Mouse (Mus musculus) layer of hippocampus, adult 9-10 months (tissue): Measurements from ENCODE around the gene Atxn7l3.

Experiments used
- DNase-seq: peaks from one replicate; pipeline ENCODE4 v3.0.0; 2022; ENCODE audit warnings: low spot score

Atxn7l3 gene

GRCm38 (mm10) chr11:102318576-102319409 is 22.4 kb upstream of the Atxn7l3 start:
- DNase-seq, result no peak

GRCm38 (mm10) chr11:102317901-102318575 is 21.6 kb upstream of the Atxn7l3 start:
- DNase-seq, result no peak

- DNase-seq, result no peak
Measured at GRCm38 (mm10) chr11:102317298-102317900, 21.0 kb upstream of the Atxn7l3 start.

DNA sequence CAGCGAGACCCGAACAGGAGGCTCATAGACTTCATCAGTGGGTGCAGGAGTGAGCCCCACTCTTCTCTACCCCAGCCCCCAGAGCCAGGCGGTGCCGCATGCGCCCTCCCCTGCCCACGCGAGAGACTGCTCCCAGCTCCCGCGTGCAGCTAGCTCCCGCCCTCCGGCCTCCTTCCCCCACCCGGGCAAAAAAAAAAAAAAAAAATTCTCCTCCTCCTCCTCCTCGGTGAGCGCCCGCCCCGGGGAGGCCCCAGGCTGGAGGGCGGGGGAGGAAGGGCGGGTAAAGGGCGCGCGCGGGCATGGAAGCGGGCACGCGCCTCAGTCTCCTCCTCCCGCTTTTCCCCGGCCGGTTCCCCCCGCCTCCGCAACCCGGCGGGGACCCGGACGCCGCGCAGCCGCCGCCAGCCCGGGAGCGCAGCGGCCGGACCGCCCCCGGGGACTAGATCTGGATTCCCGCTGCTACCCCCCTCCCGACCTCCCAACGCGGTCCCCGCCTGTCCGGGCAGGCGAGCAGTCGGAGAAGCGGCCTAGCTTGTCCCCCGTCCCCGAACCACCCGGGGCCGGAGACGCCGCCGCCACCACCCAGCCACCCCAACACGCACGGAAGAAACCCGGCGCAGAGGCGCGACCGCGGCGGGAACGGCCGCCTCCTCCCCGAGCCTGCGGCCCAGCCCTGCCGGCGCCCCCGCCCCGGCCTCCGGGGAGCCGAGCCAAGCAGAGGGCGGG is 20.3 kb upstream of the Atxn7l3 start:
- no peak for DNase-seq

DNA sequence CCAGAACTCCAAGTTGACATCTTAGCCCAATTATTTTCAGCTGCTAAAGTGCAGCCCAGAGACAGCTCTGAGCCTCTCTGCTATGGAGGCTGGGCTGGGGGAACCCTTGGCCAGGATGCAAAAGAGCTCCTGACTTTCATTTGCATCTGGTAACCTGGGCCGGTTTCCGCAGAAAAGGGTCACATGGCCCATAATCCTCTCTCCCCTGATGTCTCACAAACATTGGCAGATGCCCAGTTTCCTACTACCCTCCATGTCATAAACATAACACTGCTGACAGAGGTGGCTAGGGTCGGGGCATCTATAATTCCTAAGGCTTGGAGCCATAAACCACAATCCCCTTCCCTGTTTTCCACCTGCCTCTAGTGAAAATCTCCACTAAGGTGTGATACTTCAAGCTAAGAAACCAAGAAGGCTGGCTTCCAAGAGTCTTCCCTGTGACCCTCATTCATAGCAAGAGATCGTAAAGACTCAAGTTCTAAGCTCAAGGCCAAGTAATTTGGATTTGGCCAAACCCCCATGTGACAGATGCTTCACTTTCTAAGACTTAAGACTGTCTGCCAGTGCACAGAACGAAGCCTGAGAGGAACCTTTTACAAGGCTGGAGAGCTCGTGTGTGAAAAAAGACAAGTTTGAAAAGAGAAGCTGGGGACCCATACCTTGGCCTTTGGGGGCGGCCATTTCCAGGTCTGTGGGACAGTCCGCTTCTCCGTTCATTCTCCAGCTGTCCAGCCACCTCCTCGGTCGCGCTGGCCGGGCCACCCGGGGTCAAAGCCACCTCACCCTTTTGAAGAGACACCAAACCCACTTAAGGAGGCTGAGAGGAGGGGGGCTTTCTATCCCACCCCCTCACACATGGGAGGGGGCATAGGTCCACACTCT is 19.5 kb upstream of the Atxn7l3 start:
- DNase-seq, result no peak

DNA sequence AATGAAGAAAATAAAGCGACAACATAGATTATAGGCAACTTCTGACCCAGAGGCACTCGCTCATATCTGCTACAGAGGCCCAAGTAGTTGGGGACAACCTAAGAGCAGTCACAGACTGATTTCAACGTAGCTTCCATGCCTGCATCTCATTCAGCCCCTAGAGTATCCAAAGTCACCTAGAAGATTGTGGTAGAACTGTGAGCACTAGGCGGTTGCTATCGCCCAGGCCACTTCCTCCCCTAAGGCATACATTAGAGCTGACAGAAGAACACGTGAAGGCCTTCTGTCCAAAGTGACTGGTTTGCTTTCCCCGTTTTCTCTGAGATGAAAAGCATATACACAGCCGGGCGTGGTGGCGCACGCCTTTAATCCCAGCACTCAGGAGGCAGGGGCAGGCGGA is 17.9 kb upstream of the Atxn7l3 start:
- no peak for DNase-seq

GRCm38 (mm10) chr11:102312586-102312985 is 16.2 kb upstream of the Atxn7l3 start:
- DNase-seq, result no peak

DNA sequence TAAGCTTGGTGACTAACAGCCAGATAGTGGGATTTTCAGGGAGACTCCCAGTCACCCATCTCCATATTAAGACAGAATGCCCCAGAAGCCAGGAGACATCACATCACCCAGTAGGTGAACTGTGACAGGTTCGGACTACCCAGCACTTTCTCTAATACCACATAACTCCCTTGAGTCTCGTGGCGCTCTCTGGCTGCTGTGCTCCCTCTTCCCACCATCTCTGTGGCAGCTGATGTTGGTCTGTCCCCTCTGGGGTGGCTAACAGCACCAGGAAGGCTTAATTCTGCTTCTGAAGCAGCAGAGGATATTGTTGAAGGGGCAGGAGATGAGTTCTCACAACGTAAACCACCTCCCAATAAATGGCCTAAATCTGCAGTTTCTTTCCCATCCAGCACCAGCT is 15.5 kb upstream of the Atxn7l3 start:
- DNase-seq, result no peak

- DNase-seq, result no peak
Measured at GRCm38 (mm10) chr11:102310768-102311695, 14.6 kb upstream of the Atxn7l3 start.

GRCm38 (mm10) chr11:102309821-102310617 is 13.6 kb upstream of the Atxn7l3 start:
- DNase-seq, result no peak

GRCm38 (mm10) chr11:102308979-102309378 is 12.5 kb upstream of the Atxn7l3 start:
- DNase-seq, result peak; percentile 94

- no peak for DNase-seq
Measured at GRCm38 (mm10) chr11:102308104-102308503, 11.7 kb upstream of the Atxn7l3 start.

DNA sequence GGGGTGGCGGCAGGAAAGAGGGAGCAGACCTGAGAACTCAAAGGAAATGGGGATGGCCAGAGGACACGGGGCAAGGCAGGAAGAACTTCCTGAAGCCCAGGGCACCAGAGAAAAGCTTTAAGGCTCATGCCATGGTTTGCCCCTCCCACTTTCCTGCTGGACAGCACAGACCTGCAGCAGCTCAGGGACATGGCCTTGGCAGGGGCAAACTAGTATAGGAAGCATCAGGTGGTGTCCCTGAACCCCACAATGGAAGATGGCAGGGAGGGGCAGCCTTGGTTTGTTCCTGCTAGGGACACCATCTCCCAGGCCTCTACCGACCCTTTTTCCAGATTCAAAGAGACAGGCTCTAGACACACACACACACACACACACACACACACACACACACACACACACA is 8.9 kb upstream of the Atxn7l3 start:
- DNase-seq, result no peak

DNA sequence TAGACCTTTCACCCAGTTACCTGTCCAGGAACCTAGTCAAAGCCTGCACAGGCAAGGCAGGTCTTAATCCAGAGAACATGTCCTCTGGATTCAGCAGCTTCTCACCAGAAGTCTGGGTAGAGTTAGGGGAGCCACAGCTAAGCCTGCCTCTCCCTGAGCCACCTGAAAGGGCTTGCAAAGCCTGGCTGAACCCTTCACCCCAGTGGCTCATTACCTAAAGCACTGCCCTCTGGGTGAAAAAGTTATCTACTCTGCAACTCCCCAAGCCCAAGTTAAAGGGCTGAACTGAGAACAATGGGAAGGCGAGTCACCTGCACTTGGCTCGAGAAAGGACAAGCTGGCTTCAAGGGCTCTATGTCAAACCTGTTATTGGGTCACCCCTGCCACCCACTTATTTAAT is 7.7 kb upstream of the Atxn7l3 start:
- DNase-seq, result no peak

GRCm38 (mm10) chr11:102299839-102300238 is 3.4 kb upstream of the Atxn7l3 start:
- no peak for DNase-seq

- no peak for DNase-seq
Measured at GRCm38 (mm10) chr11:102297577-102298556, 1.4 kb upstream of the Atxn7l3 start.

DNA sequence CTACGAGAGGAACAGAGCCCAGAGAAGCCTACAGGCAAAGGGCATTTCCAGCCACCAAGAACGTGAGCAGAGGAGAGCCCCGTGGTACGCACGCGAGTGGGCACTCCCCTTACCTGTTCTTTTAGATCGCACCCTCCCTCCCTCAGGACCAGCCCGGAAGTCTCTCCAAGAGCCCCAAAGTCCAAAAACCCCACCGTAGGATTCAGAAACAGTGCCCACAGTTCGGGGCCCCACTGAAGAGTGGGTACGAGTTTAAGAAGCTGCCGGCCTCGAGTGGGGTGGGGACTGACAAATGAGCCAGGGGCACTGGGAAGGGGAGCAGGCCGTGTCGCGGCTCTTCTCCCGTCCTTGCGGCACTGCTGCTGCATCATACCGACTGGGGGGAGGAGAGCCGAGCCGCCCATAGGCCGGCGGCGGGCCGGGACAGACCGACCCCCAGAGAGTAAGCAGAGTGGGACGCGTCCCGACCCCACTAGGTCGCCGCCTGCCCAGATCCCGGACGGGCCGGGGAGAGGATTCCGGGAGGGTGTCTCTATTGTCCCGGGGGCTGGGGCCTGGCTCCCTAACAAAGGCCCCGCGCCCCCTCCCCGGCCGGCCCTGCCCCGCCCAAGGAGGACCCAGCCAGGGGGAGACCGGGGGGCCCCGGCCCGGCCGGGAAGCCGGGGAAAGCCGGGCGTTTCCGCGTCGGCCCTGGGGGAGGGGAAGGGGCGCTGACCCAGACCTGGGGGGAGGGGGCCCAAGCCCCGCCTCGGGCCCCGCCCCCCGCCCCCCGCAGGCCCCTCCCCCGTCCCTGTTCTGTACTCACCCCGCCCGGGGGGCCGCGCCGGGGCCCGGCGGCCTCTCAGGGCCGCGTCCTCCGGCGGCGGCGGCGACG is 596 bp downstream of the Atxn7l3 start:
- no peak for DNase-seq
